Mouse (Mus musculus) erythroblast, embryonic 14.5 days (primary cell): ENCODE results near the gene Pigl.

Experiments used
- GATA1 ChIP-seq: IDR thresholded peaks from 2 replicates; pipeline ENCODE4 v1.6.1; 2012; ENCODE audit warnings: low read length, inconsistent platforms, mixed read lengths
- TAL1 ChIP-seq: IDR thresholded peaks from 3 replicates; pipeline ENCODE4 v1.6.1; 2012; ENCODE audit warnings: low read length, inconsistent platforms, mixed read lengths

GRCm38 (mm10) chr11:62457891-62458270 lies 379 bp upstream of the Pigl start:
- no peak for TF ChIP-seq GATA1
- no peak for TF ChIP-seq TAL1
